Mouse (Mus musculus) testis, adult 2 months (tissue): ENCODE measurements around the gene Nmnat1.

ENCODE experiments used
- CTCF ChIP-seq: fragments of 200-500 bp; IDR thresholded peaks from 2 replicates; pipeline ENCODE4 v1.5.1; 2012; ENCODE audit warnings: low read depth, mild to moderate bottlenecking, inconsistent platforms, low read length, moderate library complexity; ENCODE audit not compliant: control insufficient read depth, insufficient read depth, insufficient replicate concordance
- POLR2A ChIP-seq: fragments of 200-500 bp; IDR thresholded peaks from 2 replicates; pipeline ENCODE4 v1.6.1; 2012; ENCODE audit warnings: low read depth, mild to moderate bottlenecking, inconsistent platforms, low read length, moderate library complexity; ENCODE audit not compliant: control insufficient read depth

DNA sequence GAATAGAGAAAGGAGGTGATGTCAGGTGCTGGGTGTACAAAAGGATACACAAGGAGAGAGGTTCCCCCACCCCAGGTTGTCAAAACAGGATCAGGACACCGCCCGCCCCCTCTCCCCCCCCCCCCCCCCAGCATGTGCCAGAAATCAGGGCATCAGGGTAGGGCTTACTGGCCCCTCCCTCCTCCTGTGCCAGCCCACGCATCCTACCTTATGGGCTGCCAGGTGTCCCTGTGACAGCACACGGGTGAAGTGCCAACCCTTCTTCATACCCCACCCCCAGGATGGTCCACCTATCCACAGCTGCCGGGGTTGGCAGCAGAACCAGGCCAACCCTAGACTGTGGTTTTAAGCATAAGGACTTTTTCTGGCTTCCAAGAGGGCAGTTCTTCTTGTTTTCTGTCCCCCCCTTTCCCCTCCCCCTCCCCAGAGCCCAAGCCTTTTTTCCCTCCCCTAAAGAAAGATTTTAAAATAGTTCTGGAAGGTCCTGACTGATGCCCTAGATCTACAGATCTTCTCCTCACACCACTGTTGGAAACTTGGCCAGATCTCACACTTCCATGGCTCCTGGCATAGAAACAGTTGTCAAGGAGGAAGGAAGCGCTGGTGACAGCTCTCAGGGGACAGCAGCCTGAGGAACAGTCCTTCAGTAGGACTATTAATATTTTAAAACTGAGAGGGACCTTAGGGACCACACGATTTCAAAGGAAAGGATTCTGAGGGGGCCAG lies 23.3 kb downstream of the Nmnat1 start:
- TF ChIP-seq POLR2A: no peak
- no peak for TF ChIP-seq CTCF
